Mouse (Mus musculus) heart, embryonic 11.5 days (tissue): ENCODE measurements around the gene Nav2. TPM values are rescaled to one million over a fixed set of nuclear protein-coding genes. Genes with fewer than 3 reads are reported as not detected.

Experiments used
- ATAC-seq: fragments of 200-750 bp; cut with Nextera tagmentation; replicated peaks from 2 replicates; pipeline ENCODE4 v1.8.0; 2017; ENCODE audit warnings: moderate library complexity; ENCODE audit not compliant: insufficient number of reproducible peaks, low FRiP score, low TSS enrichment
- H3K27ac ChIP-seq: fragments of 300-500 bp; sonication (generic); 2 replicates; pipeline ENCODE4 v1.5.1; 2014; ENCODE audit warnings: mild to moderate bottlenecking, low read depth, low read length
- H3K27me3 ChIP-seq: fragments of 300-500 bp; sonication (generic); 2 replicates; pipeline ENCODE4 v1.6.1; 2014; ENCODE audit warnings: mild to moderate bottlenecking, low read length, mixed read lengths; ENCODE audit not compliant: control insufficient read depth, insufficient read depth
- H3K36me3 ChIP-seq: fragments of 300-500 bp; sonication (generic); 2 replicates; pipeline ENCODE4 v1.6.1; 2014; ENCODE audit warnings: mild to moderate bottlenecking, low read length, moderate library complexity, mixed read lengths; ENCODE audit not compliant: control insufficient read depth, insufficient read depth
- H3K4me1 ChIP-seq: fragments of 300-500 bp; sonication (generic); 2 replicates; pipeline ENCODE4 v1.6.1; 2014; ENCODE audit warnings: low read length; ENCODE audit not compliant: control insufficient read depth, insufficient read depth
- H3K4me2 ChIP-seq: fragments of 300-500 bp; sonication (generic); 2 replicates; pipeline ENCODE4 v1.6.1; 2014; ENCODE audit warnings: mild to moderate bottlenecking, moderate library complexity
- H3K4me3 ChIP-seq: fragments of 300-500 bp; sonication (generic); 2 replicates; pipeline ENCODE4 v1.5.1; 2014; ENCODE audit warnings: low read depth, low read length
- H3K9ac ChIP-seq: fragments of 300-500 bp; sonication (generic); 2 replicates; pipeline ENCODE4 v1.6.1; 2014; ENCODE audit warnings: mild to moderate bottlenecking, low read depth, low read length, moderate library complexity
- H3K9me3 ChIP-seq: fragments of 300-500 bp; sonication (generic); replicated peaks from 2 replicates; pipeline ENCODE4 v1.6.1; 2016; ENCODE audit warnings: low read length; ENCODE audit not compliant: control insufficient read depth
- WGBS: fragments of 180-500 bp; shearing (Covaris S2); extraction: QIAGEN DNeasy Blood & Tissue Kit; methylation state at CpG from one replicate; pipeline ENCODE4 v1.1.7; 2014; ENCODE audit not compliant: insufficient replicate concordance; 5-methylcytosine and 5-hydroxymethylcytosine counted together
- polyA plus RNA-seq: library from polyadenylated mRNA; unstranded; fragments of >200 nt; fragmentation: Nextera tagmentation; extraction: Ambion mirVana; gene quantifications from 2 replicates; pipeline ENCODE4 v1.2.1, GENCODE M21; 2014

The Nav2 gene
- polyA plus RNA-seq, 1 experiment from 2014 or later, result 32.2 TPM

DNA sequence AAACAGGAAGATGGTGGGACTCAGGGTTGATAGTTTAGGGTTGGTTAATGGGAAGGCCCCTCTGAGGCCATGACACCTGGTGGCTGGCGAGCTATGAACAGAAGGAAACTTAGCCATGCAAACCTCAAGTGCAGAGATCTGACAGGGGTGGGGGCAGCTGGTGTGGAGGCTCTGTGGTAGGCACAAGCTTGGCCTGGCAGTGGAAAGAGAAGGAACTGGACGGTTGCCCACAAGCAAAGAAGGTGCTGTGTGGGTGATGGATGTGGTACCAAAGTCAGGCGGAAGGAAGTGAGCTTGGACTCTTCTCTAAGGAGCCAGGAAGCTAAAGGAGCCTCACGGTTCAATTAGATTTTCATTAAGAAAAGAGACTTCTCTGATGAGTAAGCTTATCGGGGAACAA is 501.7 kb downstream of the Nav2 start:
- H3K27ac ChIP-seq, result no peak overlapping the region
- no peaks in the 10 kb centered on the region for H3K36me3 ChIP-seq
- ATAC-seq, result no peak
- 87% methylated on average over 5 of the region's 5 CpGs for WGBS
- H3K27me3 ChIP-seq, result no peaks in the 10 kb centered on the region
- H3K9me3 ChIP-seq, result no peaks in the 10 kb centered on the region
- no peak overlapping the region for H3K4me2 ChIP-seq
- H3K4me3 ChIP-seq, result no peak overlapping the region
- H3K9ac ChIP-seq, result no peak overlapping the region
- no peaks in the 10 kb centered on the region for H3K4me1 ChIP-seq

DNA sequence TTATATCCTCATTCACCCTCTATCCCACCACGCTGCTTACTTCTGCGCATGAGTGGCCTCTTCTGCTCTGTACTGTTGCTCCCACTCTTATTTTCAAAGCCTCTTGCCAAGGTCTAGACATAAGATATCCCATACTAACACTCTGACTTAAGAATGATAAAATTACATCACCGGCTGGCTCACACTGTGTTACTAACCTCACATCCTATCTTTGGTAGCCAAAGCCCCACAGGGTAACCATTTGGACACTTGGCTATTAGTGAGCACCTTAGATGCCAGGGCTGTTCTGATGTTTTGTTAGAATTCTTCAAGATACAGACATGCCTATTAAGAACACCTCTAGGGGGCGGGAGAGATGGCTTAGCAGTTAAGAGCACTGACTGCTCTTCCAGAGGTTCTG is 502.4 kb downstream of the Nav2 start:
- Histone ChIP-seq H3K9ac (no peak overlapping the region), H3K27me3 (no peaks in the 10 kb centered on the region), H3K9me3 (no peaks in the 10 kb centered on the region), H3K4me2 (no peak overlapping the region), H3K4me1 (no peaks in the 10 kb centered on the region), H3K36me3 (no peaks in the 10 kb centered on the region), H3K27ac (no peak overlapping the region), H3K4me3 (no peak overlapping the region)
- ATAC-seq, result no peak
- WGBS, result 82% methylated on average over 4 of the region's 4 CpGs

DNA sequence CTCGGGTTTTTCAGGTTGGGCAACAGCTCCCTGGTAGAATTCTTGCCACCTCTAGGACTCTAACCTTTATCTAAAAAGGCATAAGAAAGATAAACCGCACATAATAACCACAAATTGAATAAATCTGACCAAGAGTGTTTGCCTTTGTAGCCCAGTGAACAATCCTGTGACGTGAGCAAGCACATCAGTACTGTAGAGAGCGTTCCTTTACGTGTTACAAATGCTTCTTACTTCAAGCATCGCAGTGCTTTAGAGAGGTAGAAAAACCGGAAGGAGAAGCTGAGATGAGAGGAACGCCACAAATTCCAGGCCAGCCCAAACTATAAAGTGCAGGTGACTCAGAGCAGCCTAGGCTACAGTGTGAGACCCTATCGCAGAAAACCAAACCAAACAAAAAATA is 503.3 kb downstream of the Nav2 start:
- H3K27me3 ChIP-seq, result no peaks in the 10 kb centered on the region
- H3K9me3 ChIP-seq, result no peaks in the 10 kb centered on the region
- no peak overlapping the region for H3K9ac ChIP-seq
- H3K4me1 ChIP-seq, result no peaks in the 10 kb centered on the region
- no peak overlapping the region for H3K27ac ChIP-seq
- no peak overlapping the region for H3K4me3 ChIP-seq
- no peaks in the 10 kb centered on the region for H3K36me3 ChIP-seq
- 82% methylated on average over 9 of the region's 9 CpGs for WGBS
- ATAC-seq, result no peak
- no peak overlapping the region for H3K4me2 ChIP-seq

DNA sequence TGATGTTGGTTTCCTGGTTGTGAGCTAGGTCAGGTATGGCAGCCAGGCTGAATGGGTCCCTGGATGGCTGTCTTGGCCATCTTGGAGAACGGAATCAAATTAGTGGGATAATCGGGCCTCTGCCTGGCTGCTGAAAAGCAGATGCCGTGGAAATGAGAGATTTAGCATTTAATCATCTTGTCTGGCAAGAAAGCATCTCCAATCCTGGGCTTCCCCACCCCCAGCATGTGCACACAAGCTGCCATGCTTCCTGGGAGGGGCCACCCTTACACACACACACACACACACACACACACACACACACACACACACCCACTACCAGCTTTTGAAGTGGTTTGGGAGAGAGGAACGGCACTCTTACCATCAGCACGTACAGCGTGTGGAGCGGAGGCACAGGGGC is 506.6 kb downstream of the Nav2 start:
- no peak for ATAC-seq
- WGBS, result 88% methylated on average over 7 of the region's 7 CpGs
- Histone ChIP-seq H3K9ac (no peak overlapping the region), H3K27ac (no peak overlapping the region), H3K4me1 (no peaks in the 10 kb centered on the region), H3K27me3 (no peaks in the 10 kb centered on the region), H3K4me3 (no peak overlapping the region), H3K4me2 (no peak overlapping the region), H3K36me3 (no peaks in the 10 kb centered on the region), H3K9me3 (no peaks in the 10 kb centered on the region)

DNA sequence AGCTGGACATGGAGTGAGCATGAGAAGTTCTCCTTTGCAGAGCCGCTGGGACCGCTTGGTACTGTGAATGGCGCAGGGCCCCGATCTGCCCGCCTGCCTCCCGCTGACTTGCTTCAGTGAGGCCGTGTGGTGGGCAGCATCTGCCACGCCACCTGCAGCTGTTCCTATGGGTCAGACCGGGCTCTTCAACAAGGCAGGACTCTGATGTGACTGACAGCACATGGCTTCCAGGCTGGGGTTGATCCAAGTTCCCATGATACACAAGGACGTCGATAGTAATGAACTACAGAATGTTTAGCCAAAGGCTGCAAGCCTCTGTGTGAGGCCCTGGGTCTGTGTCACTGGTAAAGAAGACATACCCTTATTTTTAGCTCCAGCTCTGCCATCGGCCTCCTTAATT is 507.2 kb downstream of the Nav2 start:
- Histone ChIP-seq H3K9me3 (no peaks in the 10 kb centered on the region), H3K4me2 (no peak overlapping the region), H3K4me1 (no peaks in the 10 kb centered on the region), H3K9ac (no peak overlapping the region), H3K27me3 (no peaks in the 10 kb centered on the region), H3K27ac (no peak overlapping the region), H3K4me3 (no peak overlapping the region), H3K36me3 (no peaks in the 10 kb centered on the region)
- no peak for ATAC-seq
- WGBS, result 81% methylated on average over 12 of the region's 12 CpGs

DNA sequence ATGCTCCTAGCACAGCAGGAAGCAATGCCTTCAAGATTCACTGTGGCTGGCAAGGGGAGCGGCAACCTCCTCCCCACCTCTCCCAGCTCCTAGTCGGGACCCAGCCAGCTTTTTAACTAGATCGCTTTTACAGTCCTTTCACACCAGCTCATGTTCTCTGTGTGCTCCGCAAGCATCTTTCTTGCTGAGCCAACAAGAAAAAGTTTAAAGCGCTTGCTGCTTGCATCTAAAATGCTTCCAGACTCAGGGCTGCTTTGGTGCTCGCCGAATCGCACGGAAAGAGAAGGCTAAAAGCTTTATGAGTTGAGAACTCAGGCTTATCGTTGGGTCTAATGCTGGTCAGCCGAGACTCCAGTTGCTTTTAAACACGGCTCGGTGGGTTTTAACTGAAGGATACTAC is 510.3 kb downstream of the Nav2 start:
- Histone ChIP-seq H3K27me3 (no peaks in the 10 kb centered on the region), H3K9ac (no peak overlapping the region), H3K36me3 (no peaks in the 10 kb centered on the region), H3K4me2 (no peak overlapping the region), H3K9me3 (no peaks in the 10 kb centered on the region), H3K4me1 (no peaks in the 10 kb centered on the region), H3K27ac (no peak overlapping the region), H3K4me3 (no peak overlapping the region)
- ATAC-seq, result no peak
- 75% methylated on average over 13 of the region's 13 CpGs for WGBS

DNA sequence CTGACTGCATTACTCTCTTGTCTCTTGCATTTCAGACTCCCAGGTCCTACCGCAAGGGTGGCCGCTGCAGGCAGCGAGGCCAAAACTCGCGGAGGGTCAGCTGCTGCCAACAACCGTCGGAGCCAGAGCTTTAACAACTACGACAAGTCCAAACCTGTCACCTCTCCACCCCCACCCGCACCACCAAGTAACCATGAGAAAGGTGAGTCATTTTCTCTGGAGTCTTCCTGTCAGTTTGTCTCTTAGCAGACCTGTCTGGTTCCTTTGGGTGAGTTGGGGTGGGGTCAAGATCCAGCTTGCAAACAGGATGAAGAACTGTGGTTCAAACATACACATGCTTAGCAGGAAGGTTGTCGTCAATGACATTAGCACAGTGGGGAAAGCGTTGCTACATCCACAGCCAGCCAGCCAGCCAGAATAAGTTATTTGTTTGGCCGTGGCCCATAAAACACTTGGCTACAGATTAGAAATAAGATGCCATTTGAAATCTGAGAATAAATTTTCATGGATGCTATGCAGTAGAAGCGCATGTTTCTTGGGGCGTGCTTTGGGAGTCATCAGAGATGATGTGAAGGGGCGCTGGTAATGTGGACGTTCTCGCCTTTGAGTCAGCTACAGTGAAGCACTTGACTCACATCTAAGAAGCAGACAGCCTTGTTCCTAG is 511.8 kb downstream of the Nav2 start:
- Histone ChIP-seq H3K4me2 (no peak overlapping the region), H3K9ac (no peak overlapping the region), H3K36me3 (no peaks in the 10 kb centered on the region), H3K4me1 (no peaks in the 10 kb centered on the region), H3K9me3 (no peaks in the 10 kb centered on the region), H3K27me3 (no peaks in the 10 kb centered on the region), H3K27ac (no peak overlapping the region), H3K4me3 (no peak overlapping the region)
- WGBS, result 86% methylated on average over 17 of the region's 17 CpGs
- no peak for ATAC-seq

DNA sequence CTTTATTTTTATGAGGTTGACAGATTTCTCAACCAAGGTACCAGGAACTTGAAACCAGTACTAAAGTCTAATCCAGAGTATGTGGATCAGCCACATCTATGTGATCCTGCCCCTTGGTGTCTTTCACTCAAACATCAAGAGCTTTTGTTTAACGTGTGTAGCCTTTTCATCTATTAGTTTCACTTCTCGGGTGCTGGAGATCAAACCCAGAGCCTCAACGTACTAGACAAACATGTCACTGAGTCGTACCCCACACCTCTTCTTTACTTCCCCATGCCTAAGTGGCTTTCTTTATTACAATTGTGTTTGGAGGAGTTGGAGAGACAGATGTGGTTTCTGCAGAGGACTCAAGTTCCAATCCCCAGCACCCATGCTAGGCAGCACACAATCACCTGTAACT is 512.7 kb downstream of the Nav2 start:
- ATAC-seq, result no peak
- Histone ChIP-seq H3K4me3 (no peak overlapping the region), H3K27ac (no peak overlapping the region), H3K4me1 (no peaks in the 10 kb centered on the region), H3K27me3 (no peaks in the 10 kb centered on the region), H3K9me3 (no peaks in the 10 kb centered on the region), H3K36me3 (no peaks in the 10 kb centered on the region), H3K9ac (no peak overlapping the region), H3K4me2 (no peak overlapping the region)
- 74% methylated on average over 4 of the region's 4 CpGs for WGBS

DNA sequence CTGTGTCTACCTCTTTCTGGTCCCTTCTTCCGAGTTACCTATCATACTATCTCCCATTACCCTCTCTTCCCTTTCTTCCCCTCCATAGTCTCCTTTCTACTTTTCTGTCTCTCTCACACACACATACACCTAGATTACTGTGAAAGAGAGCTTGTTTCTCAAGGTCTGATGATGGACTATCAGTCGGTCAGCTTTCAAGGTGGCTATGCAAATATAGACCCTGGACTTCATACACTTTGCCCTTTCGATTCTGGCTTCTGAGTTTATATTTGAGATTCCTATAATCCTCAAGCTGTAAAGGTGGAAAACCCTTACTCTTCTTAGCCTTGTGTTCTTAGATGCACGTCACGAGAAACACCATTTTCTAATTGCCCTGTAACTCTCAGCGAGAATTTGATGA is 515.4 kb downstream of the Nav2 start:
- WGBS, result 81% methylated on average over 6 of the region's 6 CpGs
- Histone ChIP-seq H3K9ac (no peak overlapping the region), H3K36me3 (no peaks in the 10 kb centered on the region), H3K4me1 (no peaks in the 10 kb centered on the region), H3K4me3 (no peak overlapping the region), H3K9me3 (no peaks in the 10 kb centered on the region), H3K27me3 (no peaks in the 10 kb centered on the region), H3K27ac (no peak overlapping the region), H3K4me2 (no peak overlapping the region)
- no peak for ATAC-seq
